Mouse (Mus musculus) small intestine, adult 2 months (tissue): ENCODE results near the gene Spocd1.

ENCODE experiments used
- CTCF ChIP-seq: fragments of 200-500 bp; IDR thresholded peaks from 2 replicates; pipeline ENCODE4 v1.5.1; 2012; ENCODE audit warnings: low read depth, mild to moderate bottlenecking, control low read depth, inconsistent platforms, low read length, moderate library complexity, mixed read lengths; ENCODE audit not compliant: insufficient replicate concordance, insufficient read length; ENCODE audit errors: extremely low read depth
- POLR2A ChIP-seq: fragments of 200-500 bp; IDR thresholded peaks from 2 replicates; pipeline ENCODE4 v1.6.1; 2012; ENCODE audit warnings: low read depth, mild to moderate bottlenecking, control low read depth, inconsistent platforms, low read length, moderate library complexity

GRCm38 (mm10) chr4:129924143-129924542 lies 4.9 kb upstream of the Spocd1 start:
- no peak for TF ChIP-seq POLR2A
- no peak for TF ChIP-seq CTCF
